Mouse (Mus musculus): ENCODE measurements around the gene Frmpd2. TPM values are rescaled to one million over a fixed set of nuclear protein-coding genes. Genes with fewer than 3 reads are reported as not detected.

Frmpd2 gene
- total and polyA plus RNA-seq, 2 experiments from 2014 or later, result 0.29 to 1.6 TPM

- TF ChIP-seq CTCF (IDR thresholded peaks at IDR 0.05; ENCODE audit: low read depth), result no peak
- no peak overlapping the region for H3K4me2 ChIP-seq (ENCODE audit: low read depth)
- no peaks in the 10 kb centered on the region for H3K9me3 ChIP-seq (ENCODE audit: low read length)
- H3K36me3 ChIP-seq (ENCODE audit: insufficient read depth), result no peaks in the 10 kb centered on the region
- H3K27ac ChIP-seq (ENCODE audit: low read depth, low read length), result no peak overlapping the region
- no peak overlapping the region for H3K4me3 ChIP-seq (ENCODE audit: low read depth, low read length)
- no peak overlapping the region for H3K9ac ChIP-seq
- no peaks in the 10 kb centered on the region for H3K27me3 ChIP-seq (ENCODE audit: insufficient read depth, low read length)
- WGBS, result 91% methylated on average over 9 of the region's 9 CpGs
- ATAC-seq (no peak), DNase-seq (no peak)
- no peaks in the 10 kb centered on the region for H3K4me1 ChIP-seq (ENCODE audit: insufficient read depth)
Observed at GRCm38 (mm10) chr14:33598376-33599130, 127.1 kb downstream of the Frmpd2 start.

GRCm38 (mm10) chr14:33607431-33607830 is 135.9 kb downstream of the Frmpd2 start:
- no peak overlapping the region for H3K4me3 ChIP-seq (ENCODE audit: low read depth, low read length)
- H3K27ac ChIP-seq (ENCODE audit: low read depth, low read length), result no peak overlapping the region
- no peak for DNase-seq
- no peak overlapping the region for H3K9ac ChIP-seq
- no peaks in the 10 kb centered on the region for H3K27me3 ChIP-seq (ENCODE audit: insufficient read depth, low read length)
- H3K4me2 ChIP-seq (ENCODE audit: low read depth), result no peak overlapping the region
- no peaks in the 10 kb centered on the region for H3K36me3 ChIP-seq (ENCODE audit: insufficient read depth)
- no peak for TF ChIP-seq CTCF (IDR thresholded peaks at IDR 0.05; ENCODE audit: low read depth)
- no peak for ATAC-seq
- 84% methylated on average over 10 of the region's 10 CpGs for WGBS
- no peaks in the 10 kb centered on the region for H3K4me1 ChIP-seq (ENCODE audit: insufficient read depth)
- no peaks in the 10 kb centered on the region for H3K9me3 ChIP-seq (ENCODE audit: low read length)

Other genes starting within 250 kb of the Frmpd2 start
- gene Mapk8, start 24.5 kb upstream of the Frmpd2 start, total RNA-seq (2014; rRNA removed), result 193 and 204 TPM in 2 replicates
- gene Mapk8, start 24.5 kb upstream of the Frmpd2 start, polyA plus RNA-seq (2015; fragmentation: Nextera tagmentation; extraction: Ambion mirVana), result 34.4 and 34.7 TPM in 2 replicates
- gene Ptpn20, start 117.5 kb downstream of the Frmpd2 start, total RNA-seq (2014; rRNA removed), result 0.33 and 0.92 TPM in 2 replicates
- gene Ptpn20, start 117.5 kb downstream of the Frmpd2 start, polyA plus RNA-seq (2015; fragmentation: Nextera tagmentation; extraction: Ambion mirVana), result 0.14 and 0.30 TPM in 2 replicates